Mouse (Mus musculus): ENCODE measurements at regions not wholly inside any gene's neighbourhood (a gene's known extent, or its start where the extent isn't known, plus 50 kb on each side); places are given as distances from the start of the nearest gene placed in this dataset.

DNA sequence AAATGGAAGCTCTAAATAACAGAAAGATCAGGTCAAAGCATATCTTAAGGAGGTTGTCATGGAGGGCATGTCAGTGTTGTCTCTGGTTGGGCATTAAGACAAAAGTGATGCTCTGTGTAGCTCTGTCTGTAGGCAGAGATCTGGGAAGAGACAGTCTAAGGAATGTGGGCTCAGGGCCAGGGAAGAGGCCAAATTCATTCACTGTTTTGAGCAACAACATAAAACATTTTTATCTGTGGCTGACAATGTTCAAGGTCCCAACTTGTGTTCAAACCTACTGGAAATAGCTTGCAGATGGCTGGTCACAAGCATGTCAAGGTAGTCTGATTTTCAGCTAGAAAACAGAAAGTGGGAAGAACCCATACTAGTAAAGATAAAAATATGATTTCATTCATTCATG lies 374.6 kb upstream of the Fam49a start:
- no peak for DNase-seq (ENCODE audit: low spot score)

DNA sequence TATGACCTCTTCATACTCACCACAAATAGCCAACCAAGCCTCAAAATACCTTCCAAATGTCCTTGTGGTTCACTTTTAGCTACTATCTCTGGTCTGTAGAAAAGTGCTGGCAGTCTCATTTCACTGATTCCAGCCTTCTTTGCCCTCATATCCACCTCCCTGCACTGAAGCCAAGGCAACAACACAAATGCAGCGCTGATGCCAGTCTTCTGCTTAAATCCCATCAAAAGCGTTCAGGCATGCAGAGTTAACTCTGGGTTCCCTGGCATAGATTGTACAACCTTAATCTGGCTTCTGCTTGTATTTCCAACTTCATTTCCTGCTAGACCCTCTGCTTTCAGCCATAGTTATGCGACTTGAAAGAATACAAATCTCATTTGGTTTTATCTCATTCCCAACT lies 362.9 kb upstream of the Fam49a start:
- DNase-seq (ENCODE audit: low spot score), result no peak

DNA sequence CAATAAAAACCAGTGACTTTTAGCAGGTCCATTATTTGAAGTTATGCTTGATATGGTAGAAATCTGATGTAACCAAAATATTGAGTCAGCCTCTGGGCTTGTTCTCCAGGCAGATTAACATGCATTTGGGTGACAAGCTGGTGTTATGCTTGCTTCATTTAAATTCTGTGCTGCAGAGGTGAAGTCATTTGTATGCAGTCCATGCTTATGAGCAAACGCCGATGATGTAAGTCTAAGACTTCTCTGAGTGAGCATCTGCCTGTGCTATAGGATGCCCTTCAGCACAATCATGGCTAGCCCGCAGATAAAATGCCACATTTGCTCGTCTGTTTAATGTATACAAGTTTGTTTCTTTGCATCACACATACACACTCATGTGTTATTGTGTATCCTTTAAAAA lies 355.4 kb upstream of the Fam49a start:
- DNase-seq (ENCODE audit: low spot score), result peak; percentile 6

Measured in layer of hippocampus, adult 11-12 months (tissue).